Mouse (Mus musculus): ENCODE results near the gene Krtap5-2.
A peak's percentile ranks its signal among the peaks of the same experiment; 100 is the strongest.
"Not testable (repeated sequence)": the region's sequence is repeated elsewhere in the genome, so short reads cannot be mapped to it uniquely, and the experiment has no call there.

Krtap5-2 gene

GRCm38 (mm10) chr7:142135934-142136333, 39.9 kb downstream of the Krtap5-2 start, which contains the start of gene Gm39115:
Gene Gm39115, minus strand, starts transcription at chr7:142136034.
- not testable (repeated sequence) for DNase-seq

GRCm38 (mm10) chr7:142134206-142134995, 41.4 kb downstream of the Krtap5-2 start:
- DNase-seq, result peak; percentile 45

GRCm38 (mm10) chr7:142128843-142129242, 47.0 kb downstream of the Krtap5-2 start:
- no peak for DNase-seq
